Mouse (Mus musculus): Measurements from ENCODE around the gene Tubgcp4. TPM values are rescaled to one million over a fixed set of nuclear protein-coding genes. Genes with fewer than 3 reads are reported as not detected.

Tubgcp4 gene
- polyA plus RNA-seq, 1 experiment from 2014 or later: 43.7 TPM

DNA sequence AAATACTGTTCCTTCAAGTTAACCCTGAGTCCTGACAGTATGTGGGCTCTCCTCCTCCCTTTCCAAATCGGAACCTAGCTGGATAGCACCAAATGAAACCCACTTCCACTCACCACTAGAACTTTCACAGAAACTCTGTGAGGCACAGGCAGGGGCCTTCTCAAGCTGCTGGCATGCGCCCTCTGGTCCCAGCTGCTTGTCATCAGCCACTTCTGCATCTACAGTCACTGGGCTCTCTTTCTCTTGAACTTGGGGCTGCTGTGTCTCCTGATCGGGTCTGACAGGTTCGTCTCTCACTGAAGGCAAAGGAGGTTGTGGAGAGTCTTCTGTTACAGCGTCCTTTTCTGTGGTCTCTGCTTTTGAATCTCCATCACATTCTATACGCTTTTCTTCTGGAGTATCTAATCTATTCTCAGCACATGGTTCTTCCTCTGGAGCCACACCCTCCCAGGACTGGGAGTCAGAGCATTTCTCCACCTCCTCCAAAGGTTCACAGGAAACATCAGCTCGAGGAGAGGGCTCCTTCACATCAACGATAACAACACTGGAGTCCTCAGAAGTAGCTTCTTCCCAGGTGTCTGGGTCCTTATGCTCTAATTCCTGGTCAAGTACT is 65.1 kb downstream of the Tubgcp4 start:
- H3K27ac ChIP-seq: no peak overlapping the region
- ATAC-seq (ENCODE audit: low FRiP score) (no peak), DNase-seq (ENCODE audit: low spot score) (no peak)
- 92% methylated on average over 8 of the region's 8 CpGs for WGBS
- H3K4me3 ChIP-seq (replicated peaks; ENCODE audit: low read length): no peak overlapping the region
- no peak overlapping the region for H3K4me2 ChIP-seq (replicated peaks)
- H3K9me3 ChIP-seq (ENCODE audit: control insufficient read depth, low read length): no peaks in the 10 kb centered on the region
- peaks cover 89% of the 10 kb centered on the region for H3K36me3 ChIP-seq (replicated peaks; ENCODE audit: control insufficient read depth, insufficient read depth)
- no peaks in the 10 kb centered on the region for H3K4me1 ChIP-seq (replicated peaks; ENCODE audit: control insufficient read depth, insufficient read depth, low read length)
- H3K27me3 ChIP-seq (ENCODE audit: control insufficient read depth, insufficient read depth, low read length): no peaks in the 10 kb centered on the region
- H3K9ac ChIP-seq: no peak overlapping the region

DNA sequence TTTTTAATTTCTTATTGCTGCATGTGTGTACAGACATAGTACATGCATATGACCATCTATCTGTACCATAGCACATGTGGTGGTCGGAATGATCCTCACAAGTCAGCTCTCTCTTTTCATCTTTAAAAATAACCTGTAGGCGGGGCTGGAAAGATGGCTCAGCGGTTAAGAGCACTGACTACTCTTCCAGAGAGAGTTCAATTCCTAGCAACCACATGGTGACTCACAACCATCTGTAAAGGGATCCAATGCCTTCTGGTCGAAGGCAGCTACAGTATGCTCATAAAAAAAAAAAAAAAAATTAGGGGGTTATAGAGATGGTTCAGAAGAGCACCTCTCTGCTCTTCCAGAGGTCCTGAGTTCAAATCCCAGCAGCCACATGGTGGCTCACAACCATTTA is 69.0 kb downstream of the Tubgcp4 start:
- Histone ChIP-seq H3K36me3 (replicated peaks; ENCODE audit: control insufficient read depth, insufficient read depth) (peaks cover 90% of the 10 kb centered on the region), H3K4me3 (replicated peaks; ENCODE audit: low read length) (no peak overlapping the region), H3K27ac (no peak overlapping the region), H3K4me2 (replicated peaks) (no peak overlapping the region), H3K4me1 (replicated peaks; ENCODE audit: control insufficient read depth, insufficient read depth, low read length) (no peaks in the 10 kb centered on the region), H3K9ac (no peak overlapping the region), H3K27me3 (ENCODE audit: control insufficient read depth, insufficient read depth, low read length) (no peaks in the 10 kb centered on the region), H3K9me3 (ENCODE audit: control insufficient read depth, low read length) (no peaks in the 10 kb centered on the region)
- no peak for DNase-seq (ENCODE audit: low spot score)
- 92% methylated on average over 4 of the region's 4 CpGs for WGBS
- ATAC-seq (ENCODE audit: low FRiP score): no peak

DNA sequence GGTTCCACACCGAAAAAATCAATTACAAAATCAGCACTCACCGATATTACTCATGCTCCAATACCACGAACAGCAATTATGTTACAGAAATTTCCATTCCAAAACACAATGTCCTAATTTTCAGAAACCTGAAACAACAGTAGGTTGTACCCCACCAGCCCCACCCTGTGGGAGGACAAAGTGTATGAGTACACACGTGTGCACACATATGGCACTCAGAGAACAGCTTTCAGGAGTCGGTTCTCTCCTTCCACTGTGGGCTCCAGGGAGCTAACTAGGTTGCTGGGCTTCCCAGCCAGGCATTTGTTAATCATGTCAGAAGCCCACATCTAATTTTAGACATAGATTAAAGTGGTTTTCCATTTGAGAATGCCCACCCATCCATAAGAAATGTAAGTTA is 73.6 kb downstream of the Tubgcp4 start:
- 90% methylated on average over 5 of the region's 5 CpGs for WGBS
- Histone ChIP-seq H3K4me2 (replicated peaks) (no peak overlapping the region), H3K36me3 (replicated peaks; ENCODE audit: control insufficient read depth, insufficient read depth) (peaks cover 90% of the 10 kb centered on the region)

More for the DNA sequence above, 73.6 kb downstream of the Tubgcp4 start:
- no peak for ATAC-seq (ENCODE audit: low FRiP score)
- H3K27ac ChIP-seq: no peak overlapping the region
- no peaks in the 10 kb centered on the region for H3K27me3 ChIP-seq (ENCODE audit: control insufficient read depth, insufficient read depth, low read length)
- no peak overlapping the region for H3K4me3 ChIP-seq (replicated peaks; ENCODE audit: low read length)
- DNase-seq (ENCODE audit: low spot score): no peak
- H3K9me3 ChIP-seq (ENCODE audit: control insufficient read depth, low read length): no peaks in the 10 kb centered on the region
- H3K9ac ChIP-seq: no peak overlapping the region
- H3K4me1 ChIP-seq (replicated peaks; ENCODE audit: control insufficient read depth, insufficient read depth, low read length): no peaks in the 10 kb centered on the region

Other genes starting within 250 kb of the Tubgcp4 start
- gene Ubr1, start 199.9 kb upstream of the Tubgcp4 start, polyA plus RNA-seq (2014; fragmentation: Nextera tagmentation; extraction: Ambion mirVana): 32.8 and 36.3 TPM in 2 replicates
- gene Tmem62, start 193.6 kb upstream of the Tubgcp4 start, polyA plus RNA-seq (2014; fragmentation: Nextera tagmentation; extraction: Ambion mirVana): 18.5 and 18.9 TPM in 2 replicates
- gene Ccndbp1, start 162.3 kb upstream of the Tubgcp4 start, polyA plus RNA-seq (2014; fragmentation: Nextera tagmentation; extraction: Ambion mirVana): 76.1 and 87.1 TPM in 2 replicates
- gene Epb42, start 133.6 kb upstream of the Tubgcp4 start, polyA plus RNA-seq (2014; fragmentation: Nextera tagmentation; extraction: Ambion mirVana): 0.08 and 1.1 TPM in 2 replicates
- 0.22 and 0.24 TPM in 2 replicates for gene Tgm5, start 84.8 kb upstream of the Tubgcp4 start, polyA plus RNA-seq (2014; fragmentation: Nextera tagmentation; extraction: Ambion mirVana)
- gene Tgm7, start 60.9 kb upstream of the Tubgcp4 start, polyA plus RNA-seq (2014; fragmentation: Nextera tagmentation; extraction: Ambion mirVana): not detected in 2 replicates
- 26.9 and 32.6 TPM in 2 replicates for gene Adal, start 30.2 kb upstream of the Tubgcp4 start, polyA plus RNA-seq (2014; fragmentation: Nextera tagmentation; extraction: Ambion mirVana)
- 16.2 and 20.9 TPM in 2 replicates for gene Lcmt2, start 30.0 kb upstream of the Tubgcp4 start, polyA plus RNA-seq (2014; fragmentation: Nextera tagmentation; extraction: Ambion mirVana)
- gene Zscan29, start 471 bp downstream of the Tubgcp4 start, polyA plus RNA-seq (2014; fragmentation: Nextera tagmentation; extraction: Ambion mirVana): 6.6 and 7.7 TPM in 2 replicates
- 165 and 170 TPM in 2 replicates for gene Trp53bp1, start 100.8 kb downstream of the Tubgcp4 start, polyA plus RNA-seq (2014; fragmentation: Nextera tagmentation; extraction: Ambion mirVana)
- 50.1 and 57.2 TPM in 2 replicates for gene Map1a, start 118.9 kb downstream of the Tubgcp4 start, polyA plus RNA-seq (2014; fragmentation: Nextera tagmentation; extraction: Ambion mirVana)
- 18.6 and 19.3 TPM in 2 replicates for gene Ppip5k1, start 184.7 kb downstream of the Tubgcp4 start, polyA plus RNA-seq (2014; fragmentation: Nextera tagmentation; extraction: Ambion mirVana)
- 90.5 and 103 TPM in 2 replicates for gene Ckmt1, start 187.1 kb downstream of the Tubgcp4 start, polyA plus RNA-seq (2014; fragmentation: Nextera tagmentation; extraction: Ambion mirVana)
- gene Strc, start 216.5 kb downstream of the Tubgcp4 start, polyA plus RNA-seq (2014; fragmentation: Nextera tagmentation; extraction: Ambion mirVana): not detected in 2 replicates
- 268 and 307 TPM in 2 replicates for gene Pdia3, start 243.1 kb downstream of the Tubgcp4 start, polyA plus RNA-seq (2014; fragmentation: Nextera tagmentation; extraction: Ambion mirVana)
- 2.9 and 3.1 TPM in 2 replicates for gene Catsper2, start 243.1 kb downstream of the Tubgcp4 start, polyA plus RNA-seq (2014; fragmentation: Nextera tagmentation; extraction: Ambion mirVana)

Measured in hindbrain, embryonic 14.5 days (tissue).